Mouse (Mus musculus) liver, adult (tissue): ENCODE measurements at regions not wholly inside any gene's neighbourhood (a gene's known extent, or its start where the extent isn't known, plus 50 kb on each side); places are given as distances from the start of the nearest gene placed in this dataset.

Source experiments
- GATA4 ChIP-seq: IDR thresholded peaks from 2 replicates; pipeline ENCODE4 v1.6.1; 2014; ENCODE audit warnings: mild to moderate bottlenecking, low read length; ENCODE audit not compliant: insufficient replicate concordance

DNA sequence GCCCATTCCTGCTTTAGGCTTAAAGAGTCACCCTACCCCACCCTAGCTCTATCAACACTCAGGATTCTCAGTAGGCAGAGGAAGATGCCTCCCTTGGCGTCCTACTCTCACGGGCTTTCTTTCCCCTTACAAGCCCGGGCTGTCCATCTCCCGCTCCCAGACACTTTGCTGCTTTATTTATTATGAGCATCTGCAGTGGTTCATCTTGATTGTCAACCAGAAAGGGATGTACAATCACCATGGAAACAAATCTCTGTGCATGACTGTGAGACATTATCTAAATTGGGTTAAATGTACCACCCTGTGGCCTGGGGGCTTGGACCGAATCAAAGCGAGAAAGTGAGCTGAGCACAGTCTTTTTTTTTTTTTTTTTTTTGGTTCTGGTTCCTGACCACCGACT, 623.9 kb upstream of the Fam19a5 start:
- no peak for TF ChIP-seq GATA4

- TF ChIP-seq GATA4: no peak
These were observed 622.7 kb upstream of the Fam19a5 start for GRCm38 (mm10) chr15:86921401-86921800.

DNA sequence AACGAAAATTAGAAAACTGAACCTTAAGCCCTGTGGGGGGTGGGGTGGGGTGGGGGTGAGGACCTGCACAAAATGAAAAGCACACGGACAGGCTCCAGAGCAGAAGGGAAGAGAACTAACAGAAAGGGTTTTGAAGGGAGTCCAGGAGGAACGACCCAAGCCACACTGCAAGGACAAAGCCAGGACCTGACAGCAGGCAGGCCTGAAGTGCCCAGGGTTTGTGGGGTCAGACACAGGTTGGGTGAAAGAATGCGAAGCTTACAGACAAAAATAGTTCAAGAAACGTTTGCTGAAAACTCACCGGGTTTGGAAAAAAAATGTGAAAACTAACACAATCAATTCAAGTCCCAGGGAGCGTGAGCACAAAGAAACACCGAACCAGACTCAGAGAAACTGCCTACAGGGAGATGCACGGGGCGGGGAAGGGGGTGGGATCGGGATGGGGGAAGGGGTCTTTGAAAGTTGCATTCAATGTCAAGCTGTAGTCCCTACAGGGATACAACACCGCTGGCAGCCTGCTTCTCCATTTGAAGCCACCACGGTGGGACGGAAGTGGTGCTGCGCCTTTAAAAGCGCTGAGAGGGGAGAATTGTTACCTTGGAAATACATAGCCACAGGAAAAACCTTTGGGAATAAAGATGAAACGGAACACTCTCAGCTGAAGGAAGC, 618.9 kb upstream of the Fam19a5 start:
- no peak for TF ChIP-seq GATA4

- no peak for TF ChIP-seq GATA4
These were observed 611.6 kb upstream of the Fam19a5 start for GRCm38 (mm10) chr15:86932345-86933075.

DNA sequence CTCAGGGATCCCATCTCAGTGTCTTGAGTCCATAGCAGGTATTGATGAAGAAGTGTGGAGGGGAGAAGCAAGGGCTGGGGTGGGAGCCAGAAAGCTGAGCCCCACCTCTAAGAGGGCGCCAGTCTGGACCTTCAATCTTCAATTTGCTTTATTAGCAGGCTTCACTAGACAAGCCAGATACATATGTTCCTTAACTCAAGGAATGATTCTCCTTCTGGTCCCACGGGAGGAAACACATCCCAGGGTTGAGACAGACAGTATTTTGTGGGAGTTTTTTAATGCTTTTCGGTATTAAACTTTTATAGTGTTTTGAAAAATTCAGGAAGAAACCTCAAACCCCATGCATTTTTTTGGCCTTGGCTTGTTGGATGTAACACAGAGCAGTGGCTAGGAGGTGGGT, 606.7 kb upstream of the Fam19a5 start:
- TF ChIP-seq GATA4: no peak

DNA sequence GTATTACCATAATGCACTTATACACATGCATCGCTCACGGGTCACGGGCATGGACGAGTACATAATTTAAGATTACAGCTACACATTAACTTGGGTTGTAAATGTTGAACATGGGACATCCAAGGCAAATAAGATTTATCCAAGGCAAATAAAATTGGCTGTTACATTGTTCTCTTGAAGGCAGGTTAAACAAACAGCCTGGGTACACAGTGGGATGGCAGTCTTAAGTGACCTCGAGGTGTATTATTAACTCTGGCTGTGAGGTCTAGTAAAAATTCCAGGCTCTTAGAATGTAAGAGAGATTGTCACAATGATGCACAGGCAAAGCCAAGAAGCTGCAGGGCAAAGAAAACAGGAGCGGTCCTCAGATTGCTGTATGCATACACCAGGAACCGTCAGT, 599.6 kb upstream of the Fam19a5 start:
- no peak for TF ChIP-seq GATA4

- no peak for TF ChIP-seq GATA4
These were observed 591.5 kb upstream of the Fam19a5 start for GRCm38 (mm10) chr15:86952593-86952992.

- TF ChIP-seq GATA4: no peak
These were observed 586.2 kb upstream of the Fam19a5 start for GRCm38 (mm10) chr15:86957872-86958271.

DNA sequence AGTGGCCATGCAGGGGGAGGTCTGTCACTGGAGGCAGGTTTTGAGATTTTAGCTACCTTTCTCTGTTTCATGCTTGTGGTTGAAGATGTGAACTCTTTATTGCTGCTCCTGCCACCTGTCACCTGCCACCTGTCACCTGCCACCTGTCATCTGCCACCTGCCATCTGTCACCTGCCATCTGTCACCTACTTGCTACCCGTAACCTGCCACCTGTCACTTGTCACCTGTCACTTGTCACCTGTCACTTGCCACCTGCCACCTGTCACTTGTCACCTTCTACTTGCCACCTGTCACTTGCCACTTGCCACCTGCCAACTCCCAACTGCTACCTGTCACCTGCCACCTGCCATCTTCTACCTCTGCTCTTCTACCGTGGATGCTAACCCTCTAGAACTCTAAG, 581.2 kb upstream of the Fam19a5 start:
- TF ChIP-seq GATA4: no peak

DNA sequence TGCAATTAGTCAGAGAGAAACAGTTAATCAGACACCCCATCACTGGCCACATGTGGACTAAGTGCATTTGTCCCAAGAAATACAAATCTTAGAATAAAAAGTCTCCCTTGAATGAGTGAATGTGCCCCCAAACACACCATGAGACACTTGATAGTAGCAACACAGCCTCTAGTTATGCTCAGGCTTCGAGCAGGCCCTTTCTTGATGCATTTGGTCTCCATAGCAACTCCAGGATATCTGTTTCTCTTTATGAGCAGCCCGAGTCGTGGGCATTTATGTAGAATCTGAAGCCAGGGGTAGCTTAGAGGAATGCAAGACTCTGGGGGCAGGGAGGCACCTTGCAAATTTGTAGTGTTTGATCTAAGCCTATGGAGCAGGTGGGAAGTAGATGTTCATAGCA, 580.6 kb upstream of the Fam19a5 start:
- TF ChIP-seq GATA4: no peak

DNA sequence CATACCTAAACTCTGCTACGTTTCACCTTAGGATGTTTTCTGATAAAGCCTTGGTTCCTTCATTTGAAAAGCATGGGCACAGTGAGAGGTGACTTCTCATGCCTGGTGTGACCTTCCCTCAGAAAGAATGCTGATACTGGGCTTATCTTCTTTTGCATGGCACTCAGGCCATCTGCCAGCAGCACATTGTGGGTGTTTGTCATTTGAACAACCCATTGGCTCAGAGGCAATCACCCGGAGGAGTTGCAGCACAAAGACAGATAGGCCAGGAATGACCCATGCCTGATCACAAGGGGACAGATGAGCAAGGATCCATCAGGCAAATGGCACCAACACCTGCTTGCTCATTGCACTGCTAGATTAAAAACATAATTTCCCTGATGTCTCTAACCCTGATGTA, 572.7 kb upstream of the Fam19a5 start:
- no peak for TF ChIP-seq GATA4

DNA sequence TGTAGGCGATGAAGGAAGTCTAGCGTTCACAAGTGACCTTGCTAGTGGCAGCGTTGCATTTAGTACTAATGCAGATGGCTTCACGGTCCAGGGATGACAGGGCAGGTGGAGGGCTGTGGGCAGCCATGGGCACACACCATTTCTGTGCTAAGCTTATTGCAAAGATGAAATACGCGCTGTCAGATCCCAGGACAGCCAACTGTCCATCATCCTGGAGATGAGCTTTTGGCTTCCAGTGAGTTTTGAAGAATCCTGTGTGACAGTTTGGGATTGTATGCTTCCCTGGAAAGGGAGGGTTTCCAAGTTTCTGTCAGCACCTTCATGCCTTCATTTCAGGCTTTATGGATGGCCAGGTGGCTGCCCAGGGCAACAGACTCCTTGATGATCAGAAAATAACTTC, 547.9 kb upstream of the Fam19a5 start:
- no peak for TF ChIP-seq GATA4

DNA sequence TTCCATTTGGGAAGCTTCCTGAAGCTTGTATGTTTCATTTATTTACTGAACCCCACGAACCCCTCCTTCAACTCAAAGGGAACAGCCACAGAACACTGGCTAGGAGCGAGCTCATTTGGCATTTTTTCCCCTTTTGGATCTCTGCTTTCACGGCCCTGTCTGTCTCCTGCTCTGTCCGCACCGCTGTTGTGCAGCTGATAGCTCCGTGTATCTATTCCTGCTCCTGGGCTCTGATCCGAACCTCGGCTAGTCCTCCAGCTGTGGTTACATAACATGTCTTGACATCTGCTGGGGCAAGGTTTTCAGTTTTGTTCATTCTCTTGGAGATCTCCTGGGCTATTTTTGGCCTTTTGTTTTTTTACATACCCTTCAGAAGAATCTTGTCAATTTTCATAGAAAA, 525.1 kb upstream of the Fam19a5 start:
- no peak for TF ChIP-seq GATA4

GRCm38 (mm10) chr15:87045971-87046370, 498.1 kb upstream of the Fam19a5 start:
- TF ChIP-seq GATA4: no peak

DNA sequence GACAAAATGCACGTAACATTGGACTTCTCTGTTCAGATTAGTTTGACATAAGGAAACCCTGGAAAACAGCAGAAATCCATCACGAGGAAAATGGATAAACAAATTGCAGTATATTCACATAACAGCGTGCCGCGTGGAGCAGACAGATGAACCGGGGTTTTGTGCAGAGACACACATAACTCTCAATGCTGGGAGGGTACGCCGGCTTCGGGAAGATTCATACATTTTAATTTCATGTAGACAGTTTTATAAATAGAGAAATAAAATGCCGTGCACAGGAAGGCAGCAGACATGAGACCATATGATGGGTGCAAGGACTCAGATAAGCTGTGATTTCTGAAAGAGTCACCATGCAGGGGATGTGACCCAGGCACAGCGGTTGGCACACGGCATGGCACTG, 489.9 kb upstream of the Fam19a5 start:
- TF ChIP-seq GATA4: no peak

DNA sequence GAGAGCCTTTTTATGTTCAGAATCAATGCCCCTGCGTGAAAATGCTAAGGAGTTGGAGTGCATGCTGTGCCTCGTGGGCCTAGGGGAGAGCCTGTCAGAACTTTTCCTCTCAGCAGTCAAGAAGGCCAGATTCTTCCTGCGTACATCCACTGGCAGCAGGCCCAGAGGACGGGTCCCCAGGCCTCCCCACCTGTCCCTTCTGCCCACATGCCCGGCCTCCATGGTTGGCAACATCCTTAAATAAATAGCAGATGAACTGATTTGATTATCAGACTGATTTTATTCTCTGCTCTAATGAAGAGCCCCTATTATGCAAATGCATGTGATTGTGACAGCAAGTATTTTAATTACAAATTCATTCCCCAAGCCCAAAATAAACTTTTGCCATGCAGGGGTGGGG, 479.2 kb upstream of the Fam19a5 start:
- TF ChIP-seq GATA4: no peak

GRCm38 (mm10) chr15:87068261-87068660, 475.8 kb upstream of the Fam19a5 start:
- TF ChIP-seq GATA4: no peak

GRCm38 (mm10) chr15:87074559-87074958, 469.5 kb upstream of the Fam19a5 start:
- no peak for TF ChIP-seq GATA4

DNA sequence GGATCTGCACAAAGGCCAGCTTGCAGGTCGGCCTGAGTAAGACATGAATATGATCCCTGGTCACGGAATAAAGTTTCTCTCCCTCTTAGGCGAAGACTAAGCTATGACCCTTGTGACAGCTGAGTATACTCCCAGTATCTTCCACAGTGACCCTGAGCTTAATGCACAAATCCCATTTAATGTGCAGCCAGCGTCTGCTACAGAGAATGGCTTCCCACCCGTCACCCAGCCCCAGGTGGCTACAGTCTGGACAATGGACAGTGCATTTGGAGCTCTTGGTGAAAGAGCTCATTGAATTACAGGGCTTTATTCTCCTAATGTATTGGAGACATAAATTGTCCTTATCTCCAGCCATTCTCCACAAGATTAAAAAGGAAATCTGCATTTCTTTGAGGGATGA, 454.3 kb upstream of the Fam19a5 start:
- no peak for TF ChIP-seq GATA4
